Mouse (Mus musculus): ENCODE results near the gene Rere. TPM values are rescaled to one million over a fixed set of nuclear protein-coding genes. Genes with fewer than 3 reads are reported as not detected.

The Rere gene
- polyA plus RNA-seq, 1 experiment from 2014 or later: 52.0 TPM

DNA sequence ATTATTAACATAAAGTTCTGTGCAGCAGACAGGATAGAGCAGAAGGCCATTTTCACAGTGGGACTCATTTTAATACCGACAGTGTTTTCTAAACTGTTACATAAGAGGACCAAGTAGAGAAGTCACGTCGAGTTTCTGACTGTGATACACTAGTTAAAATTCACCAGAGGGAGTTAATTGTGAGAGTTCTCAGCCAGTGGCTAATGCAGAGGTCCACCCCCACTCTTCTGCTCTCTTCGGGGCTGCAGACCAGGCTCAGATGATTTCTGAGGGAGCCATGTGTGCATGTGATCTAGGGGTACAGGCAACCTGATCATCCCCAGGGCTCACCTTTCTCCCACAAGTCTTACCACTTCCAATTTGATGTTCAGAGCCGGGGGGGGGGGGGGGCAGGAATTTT lies 281.8 kb downstream of the Rere start:
- 0 out of 2 replicates have a peak, but pooled peaks cover 2% of the 10 kb centered on the region for H3K36me3 ChIP-seq (ENCODE audit: control insufficient read depth, insufficient read depth, low read length)
- ATAC-seq (ENCODE audit: insufficient read depth, low FRiP score, low TSS enrichment): no peak
- H3K4me1 ChIP-seq (ENCODE audit: control insufficient read depth, insufficient read depth, low read length): peaks cover 10% of the 10 kb centered on the region
- 0 out of 2 replicates have a peak overlapping the region, but pooled peaks have one; percentile 4 for H3K27ac ChIP-seq (ENCODE audit: low read depth, low read length)
- no peak overlapping the region for H3K4me2 ChIP-seq (ENCODE audit: low read depth)
- no peak overlapping the region for H3K4me3 ChIP-seq (ENCODE audit: low read depth, low read length)
- H3K9ac ChIP-seq (ENCODE audit: low read length): no peak overlapping the region
- no peak for DNase-seq (ENCODE audit: low spot score)
- WGBS: 56% methylated on average over 5 of the region's 5 CpGs
- H3K27me3 ChIP-seq (ENCODE audit: control insufficient read depth, insufficient read depth, low read length): no peaks in the 10 kb centered on the region
- no peaks in the 10 kb centered on the region for H3K9me3 ChIP-seq (ENCODE audit: control insufficient read depth, low read length)

DNA sequence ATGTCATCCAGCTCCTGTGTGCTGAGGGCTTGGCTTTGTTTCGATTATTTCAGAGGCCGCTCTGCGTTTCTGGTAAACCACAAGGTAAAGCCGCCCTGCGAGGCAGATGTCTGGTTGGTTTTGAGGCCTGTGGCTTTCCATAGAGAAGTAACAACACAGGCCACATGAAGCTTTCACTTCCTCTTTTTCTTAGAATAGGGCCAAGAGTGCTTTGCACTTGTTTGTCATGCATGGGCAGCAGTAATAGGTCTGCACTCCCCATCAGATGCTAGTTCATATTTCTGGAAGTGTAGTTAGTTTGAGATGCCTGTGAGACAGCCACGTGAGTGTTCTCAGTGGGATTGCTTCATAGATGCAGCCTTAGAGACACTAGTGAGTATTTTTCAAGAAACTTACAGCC lies 284.7 kb downstream of the Rere start:
- 88% methylated on average over 6 of the region's 6 CpGs for WGBS

GRCm38 (mm10) chr4:150568318-150569134 lies 287.1 kb downstream of the Rere start:
- Histone ChIP-seq H3K4me1 (ENCODE audit: control insufficient read depth, insufficient read depth, low read length) (peaks cover 23% of the 10 kb centered on the region), H3K27me3 (ENCODE audit: control insufficient read depth, insufficient read depth, low read length) (no peaks in the 10 kb centered on the region), H3K9ac (ENCODE audit: low read length) (peak overlapping the region; percentile 85), H3K27ac (ENCODE audit: low read depth, low read length) (peak overlapping the region; percentile 91), H3K9me3 (ENCODE audit: control insufficient read depth, low read length) (no peaks in the 10 kb centered on the region), H3K4me3 (ENCODE audit: low read depth, low read length) (peak overlapping the region; percentile 56), H3K4me2 (ENCODE audit: low read depth) (peak overlapping the region; percentile 87), H3K36me3 (ENCODE audit: control insufficient read depth, insufficient read depth, low read length) (peaks cover 2% of the 10 kb centered on the region; the same call in 1 of the 2 replicates)
- WGBS: 33% methylated on average over 9 of the region's 9 CpGs
- ATAC-seq (ENCODE audit: insufficient read depth, low FRiP score, low TSS enrichment) (peak; percentile 6; the same call in 1 of the 2 replicates), DNase-seq (ENCODE audit: low spot score) (no peak)

More for the DNA sequence above, 284.7 kb downstream of the Rere start:
- ATAC-seq (ENCODE audit: insufficient read depth, low FRiP score, low TSS enrichment) (no peak), DNase-seq (ENCODE audit: low spot score) (no peak)
- Histone ChIP-seq H3K27ac (ENCODE audit: low read depth, low read length) (no peak overlapping the region), H3K27me3 (ENCODE audit: control insufficient read depth, insufficient read depth, low read length) (no peaks in the 10 kb centered on the region), H3K9me3 (ENCODE audit: control insufficient read depth, low read length) (no peaks in the 10 kb centered on the region), H3K9ac (ENCODE audit: low read length) (no peak overlapping the region), H3K4me3 (ENCODE audit: low read depth, low read length) (no peak overlapping the region), H3K4me2 (ENCODE audit: low read depth) (no peak overlapping the region), H3K4me1 (ENCODE audit: control insufficient read depth, insufficient read depth, low read length) (peaks cover 28% of the 10 kb centered on the region), H3K36me3 (ENCODE audit: control insufficient read depth, insufficient read depth, low read length) (0 out of 2 replicates have a peak, but pooled peaks cover 2% of the 10 kb centered on the region)

- WGBS: under 1% methylated on average over 44 of the region's 73 CpGs
- Histone ChIP-seq H3K9me3 (ENCODE audit: control insufficient read depth, low read length) (no peaks in the 10 kb centered on the region), H3K4me1 (ENCODE audit: control insufficient read depth, insufficient read depth, low read length) (peaks cover 23% of the 10 kb centered on the region)
Observed at GRCm38 (mm10) chr4:150569135-150569833, 287.8 kb downstream of the Rere start.

GRCm38 (mm10) chr4:150569834-150570571 lies 288.6 kb downstream of the Rere start:
- Histone ChIP-seq H3K4me2 (ENCODE audit: low read depth) (peak overlapping the region; percentile 87), H3K27ac (ENCODE audit: low read depth, low read length) (peak overlapping the region; percentile 91), H3K9me3 (ENCODE audit: control insufficient read depth, low read length) (no peaks in the 10 kb centered on the region), H3K9ac (ENCODE audit: low read length) (peak overlapping the region; percentile 85), H3K27me3 (ENCODE audit: control insufficient read depth, insufficient read depth, low read length) (no peaks in the 10 kb centered on the region), H3K4me1 (ENCODE audit: control insufficient read depth, insufficient read depth, low read length) (peaks cover 23% of the 10 kb centered on the region), H3K36me3 (ENCODE audit: control insufficient read depth, insufficient read depth, low read length) (peaks cover 2% of the 10 kb centered on the region; the same call in 1 of the 2 replicates), H3K4me3 (ENCODE audit: low read depth, low read length) (peak overlapping the region; percentile 56)
- DNase-seq (ENCODE audit: low spot score) (no peak), ATAC-seq (ENCODE audit: insufficient read depth, low FRiP score, low TSS enrichment) (no peak; the same call in 1 of the 2 replicates)
- 2% methylated on average over 27 of the region's 27 CpGs for WGBS

More at GRCm38 (mm10) chr4:150569135-150569833, 287.8 kb downstream of the Rere start:
- Histone ChIP-seq H3K36me3 (ENCODE audit: control insufficient read depth, insufficient read depth, low read length) (peaks cover 2% of the 10 kb centered on the region; the same call in 1 of the 2 replicates), H3K4me3 (ENCODE audit: low read depth, low read length) (peak overlapping the region; percentile 56), H3K27me3 (ENCODE audit: control insufficient read depth, insufficient read depth, low read length) (no peaks in the 10 kb centered on the region), H3K9ac (ENCODE audit: low read length) (peak overlapping the region; percentile 85), H3K4me2 (ENCODE audit: low read depth) (peak overlapping the region; percentile 87), H3K27ac (ENCODE audit: low read depth, low read length) (peak overlapping the region; percentile 91)
- ATAC-seq (ENCODE audit: insufficient read depth, low FRiP score, low TSS enrichment): peak; percentile 88
- peak; percentile 84 for DNase-seq (ENCODE audit: low spot score)

- WGBS: 41% methylated on average over 2 of the region's 2 CpGs
- Histone ChIP-seq H3K4me1 (ENCODE audit: control insufficient read depth, insufficient read depth, low read length) (peaks cover 23% of the 10 kb centered on the region), H3K9ac (ENCODE audit: low read length) (no peak overlapping the region), H3K4me2 (ENCODE audit: low read depth) (peak overlapping the region; percentile 87), H3K27me3 (ENCODE audit: control insufficient read depth, insufficient read depth, low read length) (no peaks in the 10 kb centered on the region), H3K27ac (ENCODE audit: low read depth, low read length) (no peak overlapping the region), H3K36me3 (ENCODE audit: control insufficient read depth, insufficient read depth, low read length) (peaks cover 2% of the 10 kb centered on the region; the same call in 1 of the 2 replicates), H3K9me3 (ENCODE audit: control insufficient read depth, low read length) (no peaks in the 10 kb centered on the region), H3K4me3 (ENCODE audit: low read depth, low read length) (no peak overlapping the region)
- ATAC-seq (ENCODE audit: insufficient read depth, low FRiP score, low TSS enrichment): no peak
- no peak for DNase-seq (ENCODE audit: low spot score)
Observed at GRCm38 (mm10) chr4:150570793-150571192, 289.3 kb downstream of the Rere start.

DNA sequence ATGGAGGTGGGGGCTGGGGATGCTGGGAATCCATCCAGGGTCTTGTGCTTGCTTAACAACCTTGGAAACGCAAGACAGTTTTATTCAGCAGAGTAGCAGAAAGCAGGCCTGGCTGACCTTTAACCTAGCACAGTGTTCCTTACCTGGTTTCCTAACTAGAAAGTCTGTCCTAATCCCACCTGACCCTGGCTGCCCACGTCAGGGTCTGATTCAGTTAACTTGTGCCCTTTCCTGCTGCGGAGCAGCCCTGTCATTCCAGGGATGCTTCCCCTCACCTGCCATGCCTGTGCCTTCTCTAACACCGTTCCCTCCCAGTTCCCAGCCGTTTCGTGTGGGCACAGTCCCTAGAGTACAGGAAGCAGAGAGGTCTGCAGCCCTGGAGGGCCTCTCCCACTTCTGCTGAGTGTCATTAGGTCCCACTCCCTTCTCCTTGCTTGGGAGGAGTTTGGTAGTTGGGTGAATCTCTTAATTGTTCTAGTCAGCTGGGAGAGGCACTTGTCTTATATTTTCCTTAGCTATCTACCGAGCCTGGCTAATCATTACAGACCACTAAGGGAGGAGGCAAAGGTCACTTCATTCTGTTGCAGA lies 290.8 kb downstream of the Rere start:
- Histone ChIP-seq H3K36me3 (ENCODE audit: control insufficient read depth, insufficient read depth, low read length) (peaks cover 2% of the 10 kb centered on the region; the same call in 1 of the 2 replicates), H3K4me2 (ENCODE audit: low read depth) (no peak overlapping the region), H3K9me3 (ENCODE audit: control insufficient read depth, low read length) (no peaks in the 10 kb centered on the region), H3K27ac (ENCODE audit: low read depth, low read length) (no peak overlapping the region), H3K27me3 (ENCODE audit: control insufficient read depth, insufficient read depth, low read length) (no peaks in the 10 kb centered on the region), H3K9ac (ENCODE audit: low read length) (no peak overlapping the region), H3K4me1 (ENCODE audit: control insufficient read depth, insufficient read depth, low read length) (peaks cover 23% of the 10 kb centered on the region), H3K4me3 (ENCODE audit: low read depth, low read length) (no peak overlapping the region)
- ATAC-seq (ENCODE audit: insufficient read depth, low FRiP score, low TSS enrichment) (no peak), DNase-seq (ENCODE audit: low spot score) (no peak)
- 72% methylated on average over 7 of the region's 7 CpGs for WGBS

- H3K27ac ChIP-seq (ENCODE audit: low read depth, low read length): no peak overlapping the region
- no peaks in the 10 kb centered on the region for H3K27me3 ChIP-seq (ENCODE audit: control insufficient read depth, insufficient read depth, low read length)
- H3K9me3 ChIP-seq (ENCODE audit: control insufficient read depth, low read length): no peaks in the 10 kb centered on the region
- 96% methylated on average over 4 of the region's 4 CpGs for WGBS
- DNase-seq (ENCODE audit: low spot score) (no peak), ATAC-seq (ENCODE audit: insufficient read depth, low FRiP score, low TSS enrichment) (no peak)
- H3K4me1 ChIP-seq (ENCODE audit: control insufficient read depth, insufficient read depth, low read length): peaks cover 21% of the 10 kb centered on the region
- no peak overlapping the region for H3K4me3 ChIP-seq (ENCODE audit: low read depth, low read length)
- no peak overlapping the region for H3K4me2 ChIP-seq (ENCODE audit: low read depth)
- H3K36me3 ChIP-seq (ENCODE audit: control insufficient read depth, insufficient read depth, low read length): no peaks in the 10 kb centered on the region; the same call in 1 of the 2 replicates
- no peak overlapping the region for H3K9ac ChIP-seq (ENCODE audit: low read length)
Observed at GRCm38 (mm10) chr4:150572938-150573337, 291.5 kb downstream of the Rere start.

Measured in neural tube, embryonic 11.5 days (tissue).